Mouse (Mus musculus): ENCODE measurements at regions not wholly inside any gene's neighbourhood (a gene's known extent, or its start where the extent isn't known, plus 50 kb on each side); places are given as distances from the start of the nearest gene placed in this dataset.

DNA sequence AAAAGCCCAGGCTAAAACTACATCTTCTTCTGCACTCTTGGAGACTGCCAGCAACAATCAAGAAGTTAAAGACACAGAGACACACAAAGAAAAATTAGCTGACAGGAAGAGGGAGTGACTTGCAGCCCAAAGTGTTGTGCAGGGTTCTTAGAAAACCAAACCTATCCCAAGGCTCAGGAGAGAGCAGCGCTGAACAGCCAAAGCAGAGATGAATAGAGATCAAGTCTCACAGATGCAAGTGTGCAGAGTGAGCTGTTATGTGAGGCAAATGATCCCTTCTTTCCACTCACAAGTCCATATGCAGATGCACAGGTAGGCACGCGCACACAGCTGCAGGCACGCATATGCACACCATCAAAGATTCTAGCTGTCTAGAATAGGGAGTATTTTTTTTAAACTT lies 318.0 kb upstream of the Npvf start:
- no peak for ATAC-seq
- Histone ChIP-seq H3K4me3 (ENCODE audit: low read depth, low read length) (no peak overlapping the region), H3K4me2 (ENCODE audit: low read length) (no peak overlapping the region), H3K9ac (ENCODE audit: low read depth, low read length) (no peak overlapping the region), H3K9me3 (replicated peaks; ENCODE audit: control insufficient read depth, low read length, poor library complexity, severe bottlenecking) (no peaks in the 10 kb centered on the region), H3K27me3 (ENCODE audit: control insufficient read depth, insufficient read depth, low read depth, low read length) (no peaks in the 10 kb centered on the region), H3K27ac (ENCODE audit: low read length) (no peak overlapping the region), H3K4me1 (ENCODE audit: control insufficient read depth, insufficient read depth, low read length) (no peaks in the 10 kb centered on the region), H3K36me3 (ENCODE audit: control insufficient read depth, insufficient read depth, low read length) (no peaks in the 10 kb centered on the region)
- 87% methylated on average over 4 of the region's 4 CpGs for WGBS

DNA sequence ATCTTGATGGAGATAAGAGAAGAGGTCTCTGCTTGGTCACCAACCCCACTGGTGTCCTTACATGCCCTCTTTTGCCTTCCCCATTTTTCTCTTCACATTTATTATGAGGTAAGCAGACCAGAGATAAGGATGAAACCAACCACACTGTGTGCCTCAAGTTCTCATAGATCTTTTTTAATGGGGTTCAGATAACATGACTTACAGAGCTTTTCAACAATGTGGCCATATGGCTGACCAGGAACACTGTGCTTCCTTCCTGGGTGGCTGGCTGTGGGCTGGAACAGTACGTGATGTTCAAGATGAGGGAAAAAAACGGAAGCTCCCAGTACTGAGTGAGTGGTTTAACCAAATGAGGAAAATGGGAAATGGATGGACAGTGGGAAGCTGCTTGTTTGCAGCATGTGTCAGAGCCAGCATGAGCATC lies 319.0 kb upstream of the Npvf start:
- no peak for ATAC-seq
- H3K4me1 ChIP-seq (ENCODE audit: control insufficient read depth, insufficient read depth, low read length): no peaks in the 10 kb centered on the region
- H3K27ac ChIP-seq (ENCODE audit: low read length): no peak overlapping the region
- H3K27me3 ChIP-seq (ENCODE audit: control insufficient read depth, insufficient read depth, low read depth, low read length): no peaks in the 10 kb centered on the region
- no peaks in the 10 kb centered on the region for H3K9me3 ChIP-seq (replicated peaks; ENCODE audit: control insufficient read depth, low read length, poor library complexity, severe bottlenecking)
- 91% methylated on average over 2 of the region's 2 CpGs for WGBS
- H3K4me2 ChIP-seq (ENCODE audit: low read length): no peak overlapping the region
- H3K4me3 ChIP-seq (ENCODE audit: low read depth, low read length): no peak overlapping the region
- no peaks in the 10 kb centered on the region for H3K36me3 ChIP-seq (ENCODE audit: control insufficient read depth, insufficient read depth, low read length)
- H3K9ac ChIP-seq (ENCODE audit: low read depth, low read length): no peak overlapping the region

GRCm38 (mm10) chr6:50973815-50974214 lies 319.6 kb upstream of the Npvf start:
- no peak overlapping the region for H3K27ac ChIP-seq (ENCODE audit: low read length)
- no peaks in the 10 kb centered on the region for H3K36me3 ChIP-seq (ENCODE audit: control insufficient read depth, insufficient read depth, low read length)
- H3K4me3 ChIP-seq (ENCODE audit: low read depth, low read length): no peak overlapping the region
- no peak for ATAC-seq
- no peaks in the 10 kb centered on the region for H3K27me3 ChIP-seq (ENCODE audit: control insufficient read depth, insufficient read depth, low read depth, low read length)
- H3K4me2 ChIP-seq (ENCODE audit: low read length): no peak overlapping the region
- H3K9ac ChIP-seq (ENCODE audit: low read depth, low read length): no peak overlapping the region
- no peaks in the 10 kb centered on the region for H3K4me1 ChIP-seq (ENCODE audit: control insufficient read depth, insufficient read depth, low read length)
- H3K9me3 ChIP-seq (replicated peaks; ENCODE audit: control insufficient read depth, low read length, poor library complexity, severe bottlenecking): no peaks in the 10 kb centered on the region

GRCm38 (mm10) chr6:50974961-50975360 lies 320.7 kb upstream of the Npvf start:
- Histone ChIP-seq H3K27ac (ENCODE audit: low read length) (no peak overlapping the region), H3K4me1 (ENCODE audit: control insufficient read depth, insufficient read depth, low read length) (no peaks in the 10 kb centered on the region), H3K36me3 (ENCODE audit: control insufficient read depth, insufficient read depth, low read length) (no peaks in the 10 kb centered on the region), H3K27me3 (ENCODE audit: control insufficient read depth, insufficient read depth, low read depth, low read length) (no peaks in the 10 kb centered on the region), H3K9me3 (replicated peaks; ENCODE audit: control insufficient read depth, low read length, poor library complexity, severe bottlenecking) (no peaks in the 10 kb centered on the region), H3K4me2 (ENCODE audit: low read length) (no peak overlapping the region), H3K9ac (ENCODE audit: low read depth, low read length) (no peak overlapping the region), H3K4me3 (ENCODE audit: low read depth, low read length) (no peak overlapping the region)
- no peak for ATAC-seq
- 38% methylated on average over 1 of the region's 1 CpGs for WGBS

- no peak for ATAC-seq
- 63% methylated on average over 7 of the region's 7 CpGs for WGBS
- no peaks in the 10 kb centered on the region for H3K27me3 ChIP-seq (ENCODE audit: control insufficient read depth, insufficient read depth, low read depth, low read length)
- H3K4me2 ChIP-seq (ENCODE audit: low read length): no peak overlapping the region
- H3K4me3 ChIP-seq (ENCODE audit: low read depth, low read length): no peak overlapping the region
- no peaks in the 10 kb centered on the region for H3K9me3 ChIP-seq (replicated peaks; ENCODE audit: control insufficient read depth, low read length, poor library complexity, severe bottlenecking)
- no peaks in the 10 kb centered on the region for H3K36me3 ChIP-seq (ENCODE audit: control insufficient read depth, insufficient read depth, low read length)
- peaks cover 3% of the 10 kb centered on the region; the same call in 1 of the 2 replicates for H3K4me1 ChIP-seq (ENCODE audit: control insufficient read depth, insufficient read depth, low read length)
- no peak overlapping the region for H3K9ac ChIP-seq (ENCODE audit: low read depth, low read length)
- no peak overlapping the region for H3K27ac ChIP-seq (ENCODE audit: low read length)
Observed at GRCm38 (mm10) chr6:50976973-50977372, 322.7 kb upstream of the Npvf start.

DNA sequence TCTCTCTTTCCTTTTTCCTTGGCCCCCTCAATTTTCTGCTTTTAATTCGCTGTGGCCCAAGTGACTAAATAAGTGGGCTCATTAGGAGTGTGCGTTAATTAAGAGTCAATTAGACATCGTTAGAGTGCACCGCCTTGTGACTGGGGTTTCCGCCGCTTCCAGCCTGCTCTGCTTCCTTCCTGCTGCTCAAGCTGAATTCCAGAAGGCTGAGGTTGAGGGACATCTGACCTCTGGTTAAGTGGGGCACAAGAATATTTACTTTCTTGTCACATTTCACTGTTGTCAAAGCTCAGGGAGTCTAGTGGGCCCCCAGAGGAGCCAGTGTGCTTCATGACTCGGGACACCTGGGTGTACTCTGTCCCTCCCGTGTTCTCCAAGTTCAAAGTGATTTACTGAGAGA lies 323.1 kb upstream of the Npvf start:
- peaks cover 4% of the 10 kb centered on the region; the same call in 1 of the 2 replicates for H3K4me1 ChIP-seq (ENCODE audit: control insufficient read depth, insufficient read depth, low read length)
- 43% methylated on average over 8 of the region's 8 CpGs for WGBS
- no peaks in the 10 kb centered on the region for H3K27me3 ChIP-seq (ENCODE audit: control insufficient read depth, insufficient read depth, low read depth, low read length)
- H3K4me2 ChIP-seq (ENCODE audit: low read length): no peak overlapping the region
- H3K9me3 ChIP-seq (replicated peaks; ENCODE audit: control insufficient read depth, low read length, poor library complexity, severe bottlenecking): no peaks in the 10 kb centered on the region
- ATAC-seq: no peak
- H3K36me3 ChIP-seq (ENCODE audit: control insufficient read depth, insufficient read depth, low read length): no peaks in the 10 kb centered on the region
- H3K9ac ChIP-seq (ENCODE audit: low read depth, low read length): no peak overlapping the region
- H3K4me3 ChIP-seq (ENCODE audit: low read depth, low read length): no peak overlapping the region
- no peak overlapping the region for H3K27ac ChIP-seq (ENCODE audit: low read length)

GRCm38 (mm10) chr6:50978016-50978415 lies 323.8 kb upstream of the Npvf start:
- H3K27ac ChIP-seq (ENCODE audit: low read length): no peak overlapping the region
- no peak for ATAC-seq
- H3K4me1 ChIP-seq (ENCODE audit: control insufficient read depth, insufficient read depth, low read length): peaks cover 6% of the 10 kb centered on the region
- WGBS: 82% methylated on average over 4 of the region's 4 CpGs
- H3K4me3 ChIP-seq (ENCODE audit: low read depth, low read length): no peak overlapping the region
- no peaks in the 10 kb centered on the region for H3K36me3 ChIP-seq (ENCODE audit: control insufficient read depth, insufficient read depth, low read length)
- no peak overlapping the region for H3K9ac ChIP-seq (ENCODE audit: low read depth, low read length)
- no peak overlapping the region for H3K4me2 ChIP-seq (ENCODE audit: low read length)
- no peaks in the 10 kb centered on the region for H3K27me3 ChIP-seq (ENCODE audit: control insufficient read depth, insufficient read depth, low read depth, low read length)
- no peaks in the 10 kb centered on the region for H3K9me3 ChIP-seq (replicated peaks; ENCODE audit: control insufficient read depth, low read length, poor library complexity, severe bottlenecking)

DNA sequence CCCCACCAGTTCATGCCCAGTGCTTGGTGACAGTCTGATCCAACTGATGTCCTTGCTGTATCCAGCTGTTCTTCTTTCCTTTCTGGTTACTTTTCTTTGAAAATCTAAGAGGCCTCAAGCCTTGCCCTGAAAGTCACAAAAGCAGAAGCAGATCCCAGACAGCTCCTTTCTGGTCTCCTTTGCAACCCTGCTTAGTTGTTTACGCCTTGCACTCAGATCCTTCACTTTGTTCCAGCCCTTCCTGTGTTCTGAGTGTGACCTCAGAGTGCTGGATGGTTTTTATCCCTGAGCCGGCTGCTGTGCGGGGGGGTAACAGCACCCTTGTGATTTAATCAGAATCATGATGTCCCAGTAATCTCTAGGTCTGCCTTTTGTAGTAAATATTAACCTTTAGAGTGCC lies 324.3 kb upstream of the Npvf start:
- Histone ChIP-seq H3K27me3 (ENCODE audit: control insufficient read depth, insufficient read depth, low read depth, low read length) (no peaks in the 10 kb centered on the region), H3K36me3 (ENCODE audit: control insufficient read depth, insufficient read depth, low read length) (no peaks in the 10 kb centered on the region), H3K4me1 (ENCODE audit: control insufficient read depth, insufficient read depth, low read length) (peaks cover 9% of the 10 kb centered on the region), H3K27ac (ENCODE audit: low read length) (no peak overlapping the region), H3K4me3 (ENCODE audit: low read depth, low read length) (no peak overlapping the region), H3K9ac (ENCODE audit: low read depth, low read length) (no peak overlapping the region), H3K9me3 (replicated peaks; ENCODE audit: control insufficient read depth, low read length, poor library complexity, severe bottlenecking) (no peaks in the 10 kb centered on the region), H3K4me2 (ENCODE audit: low read length) (no peak overlapping the region)
- WGBS: 35% methylated on average over 3 of the region's 3 CpGs
- no peak for ATAC-seq

DNA sequence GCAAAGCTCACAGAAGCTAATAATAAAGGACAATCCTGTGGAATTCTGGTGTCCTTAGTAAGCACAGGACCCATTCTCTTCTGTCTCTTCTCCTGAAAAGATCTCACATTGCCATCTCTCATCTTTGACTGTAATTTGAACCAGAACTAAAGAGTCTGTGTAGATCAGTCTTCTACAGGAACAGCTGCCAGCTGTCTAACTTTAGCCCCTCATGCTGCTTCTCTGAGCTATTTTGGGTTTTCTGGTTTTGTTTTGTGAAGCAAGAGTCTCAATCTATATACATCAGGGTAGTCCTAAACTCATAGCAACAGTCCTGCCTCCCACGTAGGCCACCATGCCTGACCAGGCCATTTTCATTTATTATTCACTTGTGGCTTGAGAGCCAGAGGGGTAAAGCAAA lies 325.5 kb upstream of the Npvf start:
- no peak overlapping the region for H3K4me2 ChIP-seq (ENCODE audit: low read length)
- H3K27ac ChIP-seq (ENCODE audit: low read length): no peak overlapping the region
- WGBS: 75% methylated on average over 1 of the region's 1 CpGs
- H3K9ac ChIP-seq (ENCODE audit: low read depth, low read length): no peak overlapping the region
- peaks cover 16% of the 10 kb centered on the region for H3K4me1 ChIP-seq (ENCODE audit: control insufficient read depth, insufficient read depth, low read length)
- H3K4me3 ChIP-seq (ENCODE audit: low read depth, low read length): no peak overlapping the region
- no peak for ATAC-seq
- H3K9me3 ChIP-seq (replicated peaks; ENCODE audit: control insufficient read depth, low read length, poor library complexity, severe bottlenecking): no peaks in the 10 kb centered on the region
- H3K27me3 ChIP-seq (ENCODE audit: control insufficient read depth, insufficient read depth, low read depth, low read length): no peaks in the 10 kb centered on the region
- H3K36me3 ChIP-seq (ENCODE audit: control insufficient read depth, insufficient read depth, low read length): no peaks in the 10 kb centered on the region

GRCm38 (mm10) chr6:50980311-50980710 lies 326.1 kb upstream of the Npvf start:
- Histone ChIP-seq H3K4me2 (ENCODE audit: low read length) (no peak overlapping the region), H3K4me1 (ENCODE audit: control insufficient read depth, insufficient read depth, low read length) (peaks cover 20% of the 10 kb centered on the region), H3K9ac (ENCODE audit: low read depth, low read length) (no peak overlapping the region), H3K9me3 (replicated peaks; ENCODE audit: control insufficient read depth, low read length, poor library complexity, severe bottlenecking) (no peaks in the 10 kb centered on the region), H3K4me3 (ENCODE audit: low read depth, low read length) (no peak overlapping the region), H3K27ac (ENCODE audit: low read length) (no peak overlapping the region), H3K27me3 (ENCODE audit: control insufficient read depth, insufficient read depth, low read depth, low read length) (no peaks in the 10 kb centered on the region), H3K36me3 (ENCODE audit: control insufficient read depth, insufficient read depth, low read length) (no peaks in the 10 kb centered on the region)
- no peak for ATAC-seq
- 91% methylated on average over 4 of the region's 4 CpGs for WGBS

All from midbrain, embryonic 16.5 days (tissue).